ENCODE assay signal across 10 mouse cellular contexts in genomic region chr1:57989052-57989600, GRCm38 (mm10). TPM values are rescaled to one million over a fixed set of nuclear protein-coding genes. Genes with fewer than 3 reads are reported as not detected.
A peak's percentile ranks its signal among the peaks of the same experiment; 100 is the strongest.
DNase-seq lines count a peak whose midpoint lies in the region; ATAC-seq and TF ChIP-seq lines count a peak whose summit lies in the region.
"Had no signal": no experiment of that assay in that cellular context is flagged by ENCODE, and none has a peak within 500 bp of the region (broad histone marks: within the 10 kb centered on the region; RNA-seq: fewer than 3 reads in every experiment).

No protein-coding gene starts in this region.

- no peaks in the 10 kb centered on the region for H3K79me2 ChIP-seq in liver, adult 2 months (ENCODE audit: control insufficient read depth, insufficient read depth, low read length)

- peak; percentile 11 for DNase-seq in liver, adult 2 months (ENCODE audit: extremely low read depth, low read depth, low spot score)
- no peak for DNase-seq in liver, embryonic 11.5 days (ENCODE audit: low spot score)
- peak; percentile 59 for DNase-seq in ES-CJ7 (ENCODE audit: low read depth, low spot score)
- peak; percentile 8 for DNase-seq in gastrocnemius, postnatal 14 days
- DNase-seq in heart, postnatal 4 days, result peak; percentile 8
- DNase-seq in frontal cortex, postnatal 10 days (ENCODE audit: low spot score in 2 of 2), result no peak
- no peak for DNase-seq in layer of hippocampus, postnatal 10 days (ENCODE audit: low spot score in 2 of 2)
- DNase-seq: kidney, postnatal 14 days had no signal

- no peak for TF ChIP-seq CTCF in liver, adult 2 months (IDR thresholded peaks at IDR 0.05; ENCODE audit: low read depth, low read length)

- no peak overlapping the region for H3K4me2 ChIP-seq in liver, embryonic 11.5 days
- H3K4me2 ChIP-seq in intestine, embryonic 16.5 days (ENCODE audit: low read depth, low read length), result no peak overlapping the region
- H3K4me2 ChIP-seq: limb, embryonic 15.5 days had no signal

- H3K4me1 ChIP-seq in liver, adult 2 months (ENCODE audit: control insufficient read depth, insufficient read depth, low read length), result peaks cover 2% of the 10 kb centered on the region
- no peaks in the 10 kb centered on the region for H3K4me1 ChIP-seq in liver, embryonic 11.5 days (replicated peaks; ENCODE audit: control insufficient read depth, insufficient read depth, low read length)
- H3K4me1 ChIP-seq in intestine, embryonic 16.5 days (ENCODE audit: control insufficient read depth, insufficient read depth, low read length), result no peaks in the 10 kb centered on the region
- H3K4me1 ChIP-seq: limb, embryonic 15.5 days had no signal

- WGBS in liver, adult 2 months, result 52% methylated on average over 6 of the region's 6 CpGs
- WGBS in liver, embryonic 11.5 days, result 65% methylated on average over 6 of the region's 6 CpGs
- 66% methylated on average over 6 of the region's 6 CpGs for WGBS in intestine, embryonic 16.5 days

- no peaks in the 10 kb centered on the region for H3K27me3 ChIP-seq in liver, adult 2 months (ENCODE audit: control insufficient read depth, insufficient read depth, low read length)
- H3K27me3 ChIP-seq in liver, embryonic 11.5 days (replicated peaks; ENCODE audit: control insufficient read depth, insufficient read depth, low read length), result no peaks in the 10 kb centered on the region
- H3K27me3 ChIP-seq in intestine, embryonic 16.5 days (replicated peaks; ENCODE audit: control insufficient read depth, insufficient read depth, low read length), result no peaks in the 10 kb centered on the region
- H3K27me3 ChIP-seq: limb, embryonic 15.5 days had no signal

- H3K4me3 ChIP-seq in liver, adult 2 months (ENCODE audit: insufficient read depth, low read depth, low read length), result no peak overlapping the region
- no peak overlapping the region for H3K4me3 ChIP-seq in liver, embryonic 11.5 days (ENCODE audit: low read depth, low read length)
- H3K4me3 ChIP-seq in intestine, embryonic 16.5 days (ENCODE audit: low read length), result no peak overlapping the region
- H3K4me3 ChIP-seq: limb, embryonic 15.5 days had no signal

- no peak overlapping the region; the same call in 1 of the 2 replicates for H3K9ac ChIP-seq in liver, adult 2 months (ENCODE audit: low read depth, low read length)
- no peak overlapping the region for H3K9ac ChIP-seq in liver, embryonic 11.5 days (ENCODE audit: low read depth, low read length)
- no peak overlapping the region for H3K9ac ChIP-seq in intestine, embryonic 16.5 days (ENCODE audit: low read depth, low read length)
- H3K9ac ChIP-seq: limb, embryonic 15.5 days had no signal

- H3K9me3 ChIP-seq in liver, embryonic 11.5 days (ENCODE audit: control insufficient read depth, low read length), result no peaks in the 10 kb centered on the region
- no peaks in the 10 kb centered on the region for H3K9me3 ChIP-seq in intestine, embryonic 16.5 days (ENCODE audit: control insufficient read depth, low read length)
- H3K9me3 ChIP-seq: limb, embryonic 15.5 days had no signal

- H3K36me3 ChIP-seq in liver, adult 2 months (ENCODE audit: control insufficient read depth, insufficient read depth, low read length), result no peaks in the 10 kb centered on the region
- H3K36me3 ChIP-seq in liver, embryonic 11.5 days (ENCODE audit: control insufficient read depth, insufficient read depth, low read length), result no peaks in the 10 kb centered on the region
- H3K36me3 ChIP-seq in intestine, embryonic 16.5 days (ENCODE audit: control insufficient read depth, insufficient read depth, low read length), result no peaks in the 10 kb centered on the region
- H3K36me3 ChIP-seq: limb, embryonic 15.5 days had no signal

- TF ChIP-seq POLR2A in liver, adult 2 months (IDR thresholded peaks at IDR 0.05; ENCODE audit: extremely low read depth, insufficient read depth, low read length), result no peak

- no peak for ATAC-seq in liver, embryonic 11.5 days (replicated peaks; ENCODE audit: low FRiP score)
- no peak for ATAC-seq in intestine, embryonic 16.5 days

- intact Hi-C loops in gastrocnemius, postnatal 14 days (cut with DNase I; ENCODE audit: low total_unique reads), result no loop called here

- no peak overlapping the region for H3K27ac ChIP-seq in liver, adult 2 months (replicated peaks; ENCODE audit: insufficient read depth, low read depth, low read length)
- no peak overlapping the region for H3K27ac ChIP-seq in liver, embryonic 11.5 days (ENCODE audit: low read depth, low read length)
- H3K27ac ChIP-seq in intestine, embryonic 16.5 days (ENCODE audit: low read length), result no peak overlapping the region
- H3K27ac ChIP-seq: limb, embryonic 15.5 days had no signal

RNA-seq across cellular contexts. Expression of gene Sgo2a, which starts 6.6 kb away (rescaled TPM):
- total RNA-seq in liver, adult 2 months (2014; rRNA removed), result 0.28 and 0.54 TPM in 2 replicates
- not detected in 2 replicates for polyA plus RNA-seq in liver, adult 2 months (2012; rRNA removed)
- 15.3 and 18.2 TPM in 2 replicates for polyA plus RNA-seq in liver, embryonic 11.5 days (2014; fragmentation: Nextera tagmentation; extraction: Ambion mirVana)
- total RNA-seq in gastrocnemius, postnatal 14 days (2021), result 1 to 10 TPM; 1.3 to 1.7 TPM
- total RNA-seq in heart, postnatal 4 days (2021), result 10 to 100 TPM; 18.0 to 22.5 TPM
- 1 to 10 TPM; 1.7 to 1.9 TPM for total RNA-seq in layer of hippocampus, postnatal 10 days (2021)
- 9.4 and 11.5 TPM in 2 replicates for polyA plus RNA-seq in intestine, embryonic 16.5 days (2015; fragmentation: Nextera tagmentation; extraction: Ambion mirVana)

RNA-seq across cellular contexts. Expression of gene Kctd18, which starts 29.6 kb away (rescaled TPM):
- total RNA-seq in liver, adult 2 months (2014; rRNA removed), result 8.3 and 8.9 TPM in 2 replicates
- polyA plus RNA-seq in liver, adult 2 months (2012; rRNA removed), result 2.1 and 2.9 TPM in 2 replicates
- polyA plus RNA-seq in liver, embryonic 11.5 days (2014; fragmentation: Nextera tagmentation; extraction: Ambion mirVana), result 9.0 and 9.2 TPM in 2 replicates
- total RNA-seq in gastrocnemius, postnatal 14 days (2021), result 1 to 10 TPM; 3.8 to 4.5 TPM
- 10 to 100 TPM; 10.4 to 10.9 TPM for total RNA-seq in heart, postnatal 4 days (2021)
- total RNA-seq in layer of hippocampus, postnatal 10 days (2021), result 10 to 100 TPM; 24.4 to 25.7 TPM
- polyA plus RNA-seq in intestine, embryonic 16.5 days (2015; fragmentation: Nextera tagmentation; extraction: Ambion mirVana), result 8.6 and 9.0 TPM in 2 replicates

RNA-seq across cellular contexts. Expression of gene Aox1, which starts 40.6 kb away (rescaled TPM):
- 37.1 and 53.2 TPM in 2 replicates for total RNA-seq in liver, adult 2 months (2014; rRNA removed)
- 17.8 and 19.5 TPM in 2 replicates for polyA plus RNA-seq in liver, adult 2 months (2012; rRNA removed)
- 0.05 and 0.07 TPM in 2 replicates for polyA plus RNA-seq in liver, embryonic 11.5 days (2014; fragmentation: Nextera tagmentation; extraction: Ambion mirVana)
- 1 to 10 TPM; 3.6 to 4.9 TPM for total RNA-seq in gastrocnemius, postnatal 14 days (2021)
- 1 to 10 TPM; 1.5 to 1.7 TPM for total RNA-seq in heart, postnatal 4 days (2021)
- 1 to 10 TPM; 1.5 to 1.9 TPM for total RNA-seq in layer of hippocampus, postnatal 10 days (2021)
- polyA plus RNA-seq in intestine, embryonic 16.5 days (2015; fragmentation: Nextera tagmentation; extraction: Ambion mirVana), result 0.04 and 0.16 TPM in 2 replicates

Comparison
In these comparisons a context has a peak if more than half of its experiments do, and no peak if none do; other contexts are left out.
1. DNase-seq: peak in liver, adult 2 months (single experiment), ES-CJ7 (single experiment), gastrocnemius, postnatal 14 days (single experiment) and heart, postnatal 4 days (single experiment); none in liver, embryonic 11.5 days (single experiment), frontal cortex, postnatal 10 days (0 of 2) and layer of hippocampus, postnatal 10 days (0 of 2).
2. RNA of gene Sgo2a, which starts 6.6 kb away (total RNA-seq): 18.0 to 22.5 TPM in heart, postnatal 4 days; 1.7 to 1.9 TPM in layer of hippocampus, postnatal 10 days, 1.3 to 1.7 TPM in gastrocnemius, postnatal 14 days and 0.28 to 0.54 TPM in liver, adult 2 months; every median in the first group is over 4 times any median in the second.